Mouse (Mus musculus): ENCODE results near the gene Rec114. TPM values are rescaled to one million over a fixed set of nuclear protein-coding genes. Genes with fewer than 3 reads are reported as not detected.

Gene Rec114
- polyA plus RNA-seq, 1 experiment = 6.1 TPM

DNA sequence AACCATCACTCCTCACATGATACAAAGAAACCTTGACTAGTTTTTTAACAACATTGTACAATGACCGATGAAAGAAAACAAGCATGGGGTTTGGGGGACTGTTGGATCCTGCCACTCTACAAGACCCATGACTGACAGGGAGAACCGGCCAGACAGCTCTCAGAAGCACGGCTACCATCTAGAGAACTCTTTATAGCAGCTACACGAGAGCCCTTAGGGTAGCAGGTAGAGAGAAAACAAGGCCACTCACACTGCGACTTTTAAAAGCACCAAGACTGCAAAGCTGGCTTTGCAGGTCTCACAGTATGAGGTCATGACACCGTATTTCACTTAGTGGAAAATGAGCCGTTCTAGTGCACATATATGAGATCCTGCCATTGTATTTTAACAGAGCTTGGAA, 33.1 kb downstream of the Rec114 start:
- no peaks in the 10 kb centered on the region for H3K9me3 ChIP-seq (replicated peaks; ENCODE audit: control insufficient read depth, insufficient read depth, low read length, poor library complexity, severe bottlenecking)
- no peaks in the 10 kb centered on the region for H3K36me3 ChIP-seq (ENCODE audit: control insufficient read depth, insufficient read depth, low read length, poor library complexity, severe bottlenecking)
- TF ChIP-seq CTCF (IDR thresholded peaks at IDR 0.05; ENCODE audit: low read depth, low read length) (no peak), EP300 (IDR thresholded peaks at IDR 0.05; ENCODE audit: insufficient read depth, low read depth, low read length) (no peak), POLR2A (IDR thresholded peaks at IDR 0.05; ENCODE audit: insufficient read depth, low read length) (no peak)
- H3K27me3 ChIP-seq (ENCODE audit: control insufficient read depth, insufficient read depth, low read length, poor library complexity, severe bottlenecking) = no peaks in the 10 kb centered on the region
- no peak overlapping the region for H3K4me3 ChIP-seq (ENCODE audit: low read depth, low read length)
- H3K27ac ChIP-seq (ENCODE audit: insufficient read depth, low read length) = no peak overlapping the region
- H3K4me1 ChIP-seq (ENCODE audit: control insufficient read depth, insufficient read depth, low read length) = no peaks in the 10 kb centered on the region
- no peak overlapping the region for H3K9ac ChIP-seq (ENCODE audit: low read depth, poor library complexity, severe bottlenecking)

- peak; percentile 87 for TF ChIP-seq CTCF (IDR thresholded peaks at IDR 0.05; ENCODE audit: low read depth, low read length)
- TF ChIP-seq EP300 (IDR thresholded peaks at IDR 0.05; ENCODE audit: insufficient read depth, low read depth, low read length) = no peak
- TF ChIP-seq POLR2A (IDR thresholded peaks at IDR 0.05; ENCODE audit: insufficient read depth, low read length) = no peak
- no peak overlapping the region for H3K9ac ChIP-seq (ENCODE audit: low read depth, poor library complexity, severe bottlenecking)
Observed at GRCm38 (mm10) chr9:58709939-58710338, 33.8 kb downstream of the Rec114 start.

DNA sequence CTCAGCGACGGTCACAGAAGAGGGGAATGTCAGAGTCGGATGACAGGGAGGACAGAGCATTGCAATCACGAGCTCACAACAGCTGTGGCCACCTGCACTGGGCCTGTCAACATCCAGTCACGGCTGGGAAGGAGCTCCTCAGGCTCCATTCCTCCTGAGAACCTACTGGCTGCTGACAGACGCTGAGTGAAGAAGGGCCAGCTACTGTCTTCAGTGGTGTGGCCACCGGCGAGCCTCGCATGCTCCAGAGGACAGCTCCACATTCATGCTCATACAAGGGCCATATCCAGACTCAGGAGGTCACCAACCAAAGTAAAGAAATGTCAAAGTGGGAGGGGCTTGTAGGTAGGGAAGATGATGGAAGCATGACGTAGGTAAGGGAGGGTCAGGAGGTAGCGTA, 36.0 kb downstream of the Rec114 start:
- no peaks in the 10 kb centered on the region for H3K9me3 ChIP-seq (replicated peaks; ENCODE audit: control insufficient read depth, insufficient read depth, low read length, poor library complexity, severe bottlenecking)
- TF ChIP-seq CTCF (IDR thresholded peaks at IDR 0.05; ENCODE audit: low read depth, low read length) (no peak), POLR2A (IDR thresholded peaks at IDR 0.05; ENCODE audit: insufficient read depth, low read length) (no peak), EP300 (IDR thresholded peaks at IDR 0.05; ENCODE audit: insufficient read depth, low read depth, low read length) (no peak)
- H3K9ac ChIP-seq (ENCODE audit: low read depth, poor library complexity, severe bottlenecking) = no peak overlapping the region
- H3K27me3 ChIP-seq (ENCODE audit: control insufficient read depth, insufficient read depth, low read length, poor library complexity, severe bottlenecking) = no peaks in the 10 kb centered on the region
- H3K4me3 ChIP-seq (ENCODE audit: low read depth, low read length) = no peak overlapping the region
- no peaks in the 10 kb centered on the region for H3K36me3 ChIP-seq (ENCODE audit: control insufficient read depth, insufficient read depth, low read length, poor library complexity, severe bottlenecking)
- H3K27ac ChIP-seq (ENCODE audit: insufficient read depth, low read length) = no peak overlapping the region
- no peaks in the 10 kb centered on the region for H3K4me1 ChIP-seq (ENCODE audit: control insufficient read depth, insufficient read depth, low read length)

More at GRCm38 (mm10) chr9:58709939-58710338, 33.8 kb downstream of the Rec114 start:
- H3K27me3 ChIP-seq (ENCODE audit: control insufficient read depth, insufficient read depth, low read length, poor library complexity, severe bottlenecking) = no peaks in the 10 kb centered on the region
- H3K4me3 ChIP-seq (ENCODE audit: low read depth, low read length) = no peak overlapping the region
- no peaks in the 10 kb centered on the region for H3K36me3 ChIP-seq (ENCODE audit: control insufficient read depth, insufficient read depth, low read length, poor library complexity, severe bottlenecking)
- no peak overlapping the region for H3K27ac ChIP-seq (ENCODE audit: insufficient read depth, low read length)
- H3K9me3 ChIP-seq (replicated peaks; ENCODE audit: control insufficient read depth, insufficient read depth, low read length, poor library complexity, severe bottlenecking) = no peaks in the 10 kb centered on the region
- H3K4me1 ChIP-seq (ENCODE audit: control insufficient read depth, insufficient read depth, low read length) = no peaks in the 10 kb centered on the region

GRCm38 (mm10) chr9:58706024-58706423, 37.7 kb downstream of the Rec114 start:
- H3K9me3 ChIP-seq (replicated peaks; ENCODE audit: control insufficient read depth, insufficient read depth, low read length, poor library complexity, severe bottlenecking) = no peaks in the 10 kb centered on the region
- no peaks in the 10 kb centered on the region for H3K4me1 ChIP-seq (ENCODE audit: control insufficient read depth, insufficient read depth, low read length)
- no peak overlapping the region for H3K9ac ChIP-seq (ENCODE audit: low read depth, poor library complexity, severe bottlenecking)
- H3K27me3 ChIP-seq (ENCODE audit: control insufficient read depth, insufficient read depth, low read length, poor library complexity, severe bottlenecking) = no peaks in the 10 kb centered on the region
- H3K27ac ChIP-seq (ENCODE audit: insufficient read depth, low read length) = no peak overlapping the region
- TF ChIP-seq EP300 (IDR thresholded peaks at IDR 0.05; ENCODE audit: insufficient read depth, low read depth, low read length) = no peak
- no peak for TF ChIP-seq POLR2A (IDR thresholded peaks at IDR 0.05; ENCODE audit: insufficient read depth, low read length)
- TF ChIP-seq CTCF (IDR thresholded peaks at IDR 0.05; ENCODE audit: low read depth, low read length) = no peak
- H3K36me3 ChIP-seq (ENCODE audit: control insufficient read depth, insufficient read depth, low read length, poor library complexity, severe bottlenecking) = no peaks in the 10 kb centered on the region
- no peak overlapping the region for H3K4me3 ChIP-seq (ENCODE audit: low read depth, low read length)

- Histone ChIP-seq H3K36me3 (ENCODE audit: control insufficient read depth, insufficient read depth, low read length, poor library complexity, severe bottlenecking) (no peaks in the 10 kb centered on the region), H3K4me3 (ENCODE audit: low read depth, low read length) (no peak overlapping the region), H3K4me1 (ENCODE audit: control insufficient read depth, insufficient read depth, low read length) (no peaks in the 10 kb centered on the region), H3K9ac (ENCODE audit: low read depth, poor library complexity, severe bottlenecking) (no peak overlapping the region), H3K27ac (ENCODE audit: insufficient read depth, low read length) (no peak overlapping the region), H3K27me3 (ENCODE audit: control insufficient read depth, insufficient read depth, low read length, poor library complexity, severe bottlenecking) (no peaks in the 10 kb centered on the region), H3K9me3 (replicated peaks; ENCODE audit: control insufficient read depth, insufficient read depth, low read length, poor library complexity, severe bottlenecking) (no peaks in the 10 kb centered on the region)
- TF ChIP-seq CTCF (IDR thresholded peaks at IDR 0.05; ENCODE audit: low read depth, low read length) (no peak), EP300 (IDR thresholded peaks at IDR 0.05; ENCODE audit: insufficient read depth, low read depth, low read length) (no peak), POLR2A (IDR thresholded peaks at IDR 0.05; ENCODE audit: insufficient read depth, low read length) (no peak)
Observed at GRCm38 (mm10) chr9:58703766-58704165, 40.0 kb downstream of the Rec114 start.

- no peaks in the 10 kb centered on the region for H3K27me3 ChIP-seq (ENCODE audit: control insufficient read depth, insufficient read depth, low read length, poor library complexity, severe bottlenecking)
- TF ChIP-seq CTCF (IDR thresholded peaks at IDR 0.05; ENCODE audit: low read depth, low read length) (no peak), EP300 (IDR thresholded peaks at IDR 0.05; ENCODE audit: insufficient read depth, low read depth, low read length) (no peak), POLR2A (IDR thresholded peaks at IDR 0.05; ENCODE audit: insufficient read depth, low read length) (no peak)
- no peak overlapping the region for H3K27ac ChIP-seq (ENCODE audit: insufficient read depth, low read length)
- H3K4me1 ChIP-seq (ENCODE audit: control insufficient read depth, insufficient read depth, low read length) = no peaks in the 10 kb centered on the region
- no peak overlapping the region for H3K9ac ChIP-seq (ENCODE audit: low read depth, poor library complexity, severe bottlenecking)
- H3K36me3 ChIP-seq (ENCODE audit: control insufficient read depth, insufficient read depth, low read length, poor library complexity, severe bottlenecking) = no peaks in the 10 kb centered on the region
- H3K4me3 ChIP-seq (ENCODE audit: low read depth, low read length) = no peak overlapping the region
- H3K9me3 ChIP-seq (replicated peaks; ENCODE audit: control insufficient read depth, insufficient read depth, low read length, poor library complexity, severe bottlenecking) = no peaks in the 10 kb centered on the region
Observed at GRCm38 (mm10) chr9:58701751-58702150, 42.0 kb downstream of the Rec114 start.

Data from ES-Bruce4 (cell line).